Mouse (Mus musculus) heart, embryonic 16.5 days (tissue): ENCODE measurements at regions not wholly inside any gene's neighbourhood (a gene's known extent, or its start where the extent isn't known, plus 50 kb on each side); places are given as distances from the start of the nearest gene placed in this dataset.

Experiments
- ATAC-seq: fragments of 200-750 bp; cut with Nextera tagmentation; replicated peaks from 2 replicates; pipeline ENCODE4 v1.8.0; 2017; ENCODE audit warnings: moderate number of reproducible peaks; ENCODE audit not compliant: insufficient read depth, low FRiP score; ENCODE audit errors: extremely low read depth
- H3K27ac ChIP-seq: fragments of 300-500 bp; sonication (generic); 2 replicates; pipeline ENCODE4 v1.5.1; 2014; ENCODE audit warnings: mild to moderate bottlenecking, low read length, control low read depth, moderate library complexity
- H3K27me3 ChIP-seq: fragments of 300-500 bp; sonication (generic); 2 replicates; pipeline ENCODE4 v1.6.1; 2014; ENCODE audit warnings: low read length, mixed read lengths; ENCODE audit not compliant: control insufficient read depth, insufficient read depth
- H3K36me3 ChIP-seq: fragments of 300-500 bp; sonication (generic); 2 replicates; pipeline ENCODE4 v1.6.1; 2014; ENCODE audit not compliant: control insufficient read depth, insufficient read depth
- H3K4me1 ChIP-seq: fragments of 300-500 bp; sonication (generic); 2 replicates; pipeline ENCODE4 v1.6.1; 2014; ENCODE audit warnings: low read length, mixed read lengths; ENCODE audit not compliant: control insufficient read depth, insufficient read depth
- H3K4me2 ChIP-seq: fragments of 300-500 bp; sonication (generic); 2 replicates; pipeline ENCODE4 v1.6.1; 2014; ENCODE audit warnings: low read depth, mild to moderate bottlenecking, control low read depth, low read length
- H3K4me3 ChIP-seq: fragments of 300-500 bp; sonication (generic); 2 replicates; pipeline ENCODE4 v1.5.1; 2014; ENCODE audit warnings: mild to moderate bottlenecking, control low read depth, low read length
- H3K9ac ChIP-seq: fragments of 300-500 bp; sonication (generic); 2 replicates; pipeline ENCODE4 v1.6.1; 2014; ENCODE audit warnings: low read length, control low read depth
- H3K9me3 ChIP-seq: fragments of 300-500 bp; sonication (generic); replicated peaks from 2 replicates; pipeline ENCODE4 v1.6.1; 2016; ENCODE audit warnings: low read length; ENCODE audit not compliant: control insufficient read depth
- WGBS: fragments of 180-500 bp; shearing (Covaris S2); extraction: QIAGEN DNeasy Blood & Tissue Kit; methylation state at CpG from one replicate; pipeline ENCODE4 v1.1.7; 2014; 5-methylcytosine and 5-hydroxymethylcytosine counted together

DNA sequence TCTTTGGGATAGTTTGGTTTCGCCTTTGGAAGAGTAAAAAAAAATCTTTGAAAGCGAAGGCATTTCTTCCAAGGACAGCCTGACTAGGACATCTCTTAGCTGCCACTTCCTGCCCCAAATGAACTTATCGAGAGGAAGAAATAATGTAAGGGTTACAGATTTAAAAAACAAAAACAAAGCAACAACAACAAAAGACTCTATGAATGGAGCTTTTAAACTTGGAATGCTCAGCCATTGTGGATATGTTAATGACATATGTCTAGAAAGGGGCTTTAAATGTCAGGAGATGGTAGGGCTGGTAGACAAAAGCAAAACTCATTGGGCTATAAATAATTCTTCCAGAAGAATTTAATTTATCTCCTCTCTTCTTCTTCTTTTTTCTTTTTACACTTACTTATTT, 2041.7 kb downstream of the A830018L16Rik start:
- Histone ChIP-seq H3K4me1 (no peaks in the 10 kb centered on the region), H3K4me3 (no peak overlapping the region), H3K4me2 (no peak overlapping the region), H3K27ac (no peak overlapping the region), H3K9ac (no peak overlapping the region), H3K27me3 (no peaks in the 10 kb centered on the region), H3K36me3 (no peaks in the 10 kb centered on the region), H3K9me3 (no peaks in the 10 kb centered on the region; the same call in 1 of the 2 replicates)
- WGBS, result 80% methylated on average over 3 of the region's 3 CpGs
- ATAC-seq, result no peak

- 88% methylated on average over 1 of the region's 1 CpGs for WGBS
- no peaks in the 10 kb centered on the region for H3K4me1 ChIP-seq
- no peaks in the 10 kb centered on the region for H3K36me3 ChIP-seq
- ATAC-seq, result no peak
- H3K4me2 ChIP-seq, result no peak overlapping the region
- H3K27ac ChIP-seq, result no peak overlapping the region
- H3K9me3 ChIP-seq, result no peaks in the 10 kb centered on the region; the same call in 1 of the 2 replicates
- no peaks in the 10 kb centered on the region for H3K27me3 ChIP-seq
- no peak overlapping the region for H3K9ac ChIP-seq
- H3K4me3 ChIP-seq, result no peak overlapping the region
Observed at GRCm38 (mm10) chr1:13464311-13464710, 2050.4 kb downstream of the A830018L16Rik start.

DNA sequence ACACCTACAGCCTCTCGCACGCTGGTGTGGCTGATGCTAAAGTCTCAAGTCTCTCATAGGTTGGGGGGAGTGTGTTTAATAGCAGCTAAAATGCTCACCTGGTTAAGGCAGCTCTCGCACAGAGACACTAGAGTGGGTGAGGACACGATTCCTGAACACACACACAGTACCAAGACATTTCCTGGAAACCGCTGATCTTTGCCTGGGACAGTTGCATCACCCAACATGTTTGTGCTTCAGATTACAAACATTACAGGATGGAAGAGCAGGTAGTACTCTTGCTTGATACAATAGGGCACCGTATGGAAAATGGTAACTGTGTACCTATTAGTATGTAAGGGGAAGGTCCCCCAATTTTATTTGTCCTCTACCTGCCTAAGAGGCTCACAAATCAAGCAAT, 2053.3 kb downstream of the A830018L16Rik start:
- H3K4me3 ChIP-seq, result no peak overlapping the region
- 79% methylated on average over 6 of the region's 6 CpGs for WGBS
- no peaks in the 10 kb centered on the region for H3K4me1 ChIP-seq
- H3K36me3 ChIP-seq, result no peaks in the 10 kb centered on the region
- no peak overlapping the region for H3K4me2 ChIP-seq
- H3K27ac ChIP-seq, result no peak overlapping the region
- no peaks in the 10 kb centered on the region for H3K9me3 ChIP-seq
- H3K9ac ChIP-seq, result no peak overlapping the region
- no peak for ATAC-seq
- H3K27me3 ChIP-seq, result no peaks in the 10 kb centered on the region

DNA sequence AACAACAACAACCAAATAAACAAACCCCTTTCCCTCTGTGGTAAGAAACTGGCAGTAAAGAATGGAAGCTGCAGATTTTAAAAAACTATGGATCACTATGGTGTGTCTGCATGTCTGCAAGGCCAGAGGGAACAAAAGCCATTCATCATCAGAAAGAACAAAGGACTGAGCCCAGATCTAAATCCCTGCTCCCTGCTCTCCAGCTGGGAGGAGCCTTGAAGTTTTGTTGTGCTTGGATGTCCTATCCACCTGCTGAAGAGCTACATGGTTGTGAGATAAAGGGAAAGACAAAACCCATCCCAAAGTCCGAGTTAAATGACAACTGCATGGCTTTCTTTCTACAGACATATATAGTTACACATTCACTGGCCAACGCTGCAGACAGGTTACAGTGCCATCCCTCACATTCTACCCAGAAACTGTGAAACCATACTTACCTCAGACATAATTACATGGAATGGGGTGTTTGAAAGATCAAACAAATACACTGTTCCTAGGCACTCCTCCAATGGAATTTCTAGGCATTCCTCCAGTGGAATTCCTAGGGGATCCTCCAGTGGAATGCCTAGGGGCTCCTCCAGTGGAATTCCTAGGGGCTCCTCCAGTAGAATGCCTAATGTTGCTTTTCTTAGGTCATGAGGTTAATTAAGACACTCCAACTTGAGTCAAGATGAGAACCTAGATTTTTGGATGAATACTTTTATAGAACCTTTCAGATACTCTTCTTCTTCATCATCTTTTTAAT, 2054.2 kb downstream of the A830018L16Rik start:
- ATAC-seq, result no peak
- H3K9ac ChIP-seq, result no peak overlapping the region
- WGBS, result 42% methylated on average over 2 of the region's 2 CpGs

GRCm38 (mm10) chr1:13494727-13495404, 2081.0 kb downstream of the A830018L16Rik start:
- Histone ChIP-seq H3K27me3 (peaks cover 4% of the 10 kb centered on the region; the same call in 1 of the 2 replicates), H3K27ac (no peak overlapping the region), H3K9me3 (no peaks in the 10 kb centered on the region), H3K36me3 (no peaks in the 10 kb centered on the region), H3K4me1 (0 out of 2 replicates have a peak, but pooled peaks cover 2% of the 10 kb centered on the region), H3K4me2 (peak overlapping the region; percentile 52), H3K4me3 (peak overlapping the region; percentile 43), H3K9ac (peak overlapping the region; percentile 42; the same call in 1 of the 2 replicates)
- WGBS, result 26% methylated on average over 16 of the region's 16 CpGs
- no peak for ATAC-seq

More for the DNA sequence above, 2054.2 kb downstream of the A830018L16Rik start:
- Histone ChIP-seq H3K4me3 (no peak overlapping the region), H3K27me3 (no peaks in the 10 kb centered on the region), H3K4me2 (no peak overlapping the region), H3K27ac (no peak overlapping the region), H3K36me3 (no peaks in the 10 kb centered on the region), H3K9me3 (no peaks in the 10 kb centered on the region), H3K4me1 (no peaks in the 10 kb centered on the region)

DNA sequence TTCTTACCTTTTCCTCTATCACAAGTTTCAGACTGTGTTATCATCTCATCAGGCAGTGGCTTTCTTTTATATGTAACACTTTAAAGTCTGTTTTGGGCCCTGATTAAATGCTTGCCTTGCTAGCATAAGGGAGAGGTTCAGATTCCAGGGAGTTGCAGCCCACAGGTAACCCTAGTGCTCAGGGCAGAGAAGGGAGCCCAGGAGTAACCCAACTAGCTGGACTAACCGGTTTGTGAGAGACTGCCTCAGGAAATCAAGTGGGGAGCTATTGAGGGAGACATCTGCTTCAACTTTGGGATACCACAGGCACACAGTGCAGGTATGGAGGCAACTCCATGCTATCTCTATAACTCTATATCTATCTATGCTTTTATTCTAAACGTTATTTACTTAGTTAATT, 2082.5 kb downstream of the A830018L16Rik start:
- 0 out of 2 replicates have a peak, but pooled peaks cover 2% of the 10 kb centered on the region for H3K4me1 ChIP-seq
- peaks cover 4% of the 10 kb centered on the region; the same call in 1 of the 2 replicates for H3K27me3 ChIP-seq
- H3K9ac ChIP-seq, result no peak overlapping the region
- H3K27ac ChIP-seq, result no peak overlapping the region
- H3K4me2 ChIP-seq, result no peak overlapping the region
- ATAC-seq, result no peak
- H3K36me3 ChIP-seq, result no peaks in the 10 kb centered on the region
- H3K9me3 ChIP-seq, result no peaks in the 10 kb centered on the region
- H3K4me3 ChIP-seq, result no peak overlapping the region
- WGBS, result 19% methylated on average over 2 of the region's 2 CpGs

GRCm38 (mm10) chr1:13500456-13500855, 2086.6 kb downstream of the A830018L16Rik start:
- Histone ChIP-seq H3K27ac (no peak overlapping the region), H3K9ac (no peak overlapping the region), H3K36me3 (no peaks in the 10 kb centered on the region), H3K4me2 (no peak overlapping the region), H3K27me3 (peaks cover 3% of the 10 kb centered on the region; the same call in 1 of the 2 replicates), H3K4me1 (no peaks in the 10 kb centered on the region), H3K4me3 (no peak overlapping the region), H3K9me3 (no peaks in the 10 kb centered on the region)
- WGBS, result 24% methylated on average over 5 of the region's 5 CpGs
- no peak for ATAC-seq

DNA sequence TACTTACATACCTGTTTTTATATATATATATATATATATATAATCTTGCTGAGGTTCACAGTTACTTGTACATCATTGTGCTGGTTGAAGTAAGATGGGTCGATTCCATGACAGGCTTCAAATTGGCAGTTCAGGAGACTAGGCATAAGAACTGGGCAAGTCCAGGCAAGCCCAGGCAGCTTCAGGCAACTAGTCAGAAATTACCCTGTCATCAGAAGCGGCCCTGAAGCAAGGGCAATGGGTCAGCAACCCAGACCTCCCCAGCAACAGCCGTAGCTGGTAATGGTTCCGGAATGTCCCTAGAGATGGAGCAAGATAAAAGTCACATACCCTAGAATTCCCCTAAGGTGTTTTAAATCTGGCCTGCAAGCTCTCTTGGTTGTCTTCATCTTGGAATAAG, 2088.0 kb downstream of the A830018L16Rik start:
- Histone ChIP-seq H3K4me2 (no peak overlapping the region), H3K9ac (no peak overlapping the region), H3K36me3 (no peaks in the 10 kb centered on the region), H3K4me1 (no peaks in the 10 kb centered on the region), H3K27ac (no peak overlapping the region), H3K9me3 (no peaks in the 10 kb centered on the region), H3K4me3 (no peak overlapping the region), H3K27me3 (no peaks in the 10 kb centered on the region)
- ATAC-seq, result no peak
- WGBS, result 62% methylated on average over 4 of the region's 4 CpGs

GRCm38 (mm10) chr1:13513761-13514160, 2099.9 kb downstream of the A830018L16Rik start:
- H3K9me3 ChIP-seq, result peaks cover 4% of the 10 kb centered on the region; the same call in 1 of the 2 replicates
- H3K4me2 ChIP-seq, result no peak overlapping the region
- H3K27me3 ChIP-seq, result no peaks in the 10 kb centered on the region
- no peak overlapping the region for H3K4me3 ChIP-seq
- H3K4me1 ChIP-seq, result no peaks in the 10 kb centered on the region
- no peak for ATAC-seq
- H3K27ac ChIP-seq, result no peak overlapping the region
- H3K36me3 ChIP-seq, result no peaks in the 10 kb centered on the region
- 70% methylated on average over 11 of the region's 11 CpGs for WGBS
- no peak overlapping the region for H3K9ac ChIP-seq
